Mouse (Mus musculus): ENCODE results near the gene Thap8. TPM values are rescaled to one million over a fixed set of nuclear protein-coding genes. Genes with fewer than 3 reads are reported as not detected.

Gene Thap8
- total RNA-seq, 2 experiments from 2014 or later = 0.33 TPM; not detected in 1

- no peak for DNase-seq (ENCODE audit: low spot score in 2 of 2)
These were observed 36.0 kb downstream of the Thap8 start for GRCm38 (mm10) chr7:30315559-30316529.

- DNase-seq (ENCODE audit: low spot score in 2 of 2) = no peak
These were observed 38.2 kb downstream of the Thap8 start for GRCm38 (mm10) chr7:30318142-30318541.

GRCm38 (mm10) chr7:30320946-30321345, 41.1 kb downstream of the Thap8 start:
- DNase-seq (ENCODE audit: low spot score in 2 of 2) = no peak

GRCm38 (mm10) chr7:30321539-30322284, 41.8 kb downstream of the Thap8 start, which contains the start of gene E130208F15Rik:
E130208F15Rik (plus strand) TSS chr7:30321740.
- DNase-seq (ENCODE audit: low spot score in 2 of 2) = peak; percentile 50 to 76

GRCm38 (mm10) chr7:30322285-30322667, 42.4 kb downstream of the Thap8 start:
- DNase-seq (ENCODE audit: low spot score in 2 of 2) = peak; percentile 94 to 98

GRCm38 (mm10) chr7:30322865-30323264, 43.0 kb downstream of the Thap8 start:
- DNase-seq (ENCODE audit: low spot score in 2 of 2) = no peak

- no peak for DNase-seq (ENCODE audit: low spot score in 2 of 2)
These were observed 43.9 kb downstream of the Thap8 start, which contains the start of gene Sdhaf1 for GRCm38 (mm10) chr7:30323795-30324194. Sdhaf1 (minus strand) TSS chr7:30323895.

- DNase-seq (ENCODE audit: low spot score in 2 of 2) = peak; percentile 64 to 79
These were observed 44.5 kb downstream of the Thap8 start for GRCm38 (mm10) chr7:30324300-30324944.

- DNase-seq (ENCODE audit: low spot score in 2 of 2) = no peak
These were observed 45.5 kb downstream of the Thap8 start for GRCm38 (mm10) chr7:30325364-30325763.

- no peak for DNase-seq (ENCODE audit: low spot score in 2 of 2)
These were observed 46.5 kb downstream of the Thap8 start for GRCm38 (mm10) chr7:30326427-30326826.

- DNase-seq (ENCODE audit: low spot score in 2 of 2) = no peak
These were observed 47.2 kb downstream of the Thap8 start for GRCm38 (mm10) chr7:30327140-30327539.

GRCm38 (mm10) chr7:30328379-30328778, 48.5 kb downstream of the Thap8 start:
- DNase-seq (ENCODE audit: low spot score in 2 of 2) = no peak

- peak; percentile 92 to 97 for DNase-seq (ENCODE audit: low spot score in 2 of 2)
These were observed 52.0 kb downstream of the Thap8 start for GRCm38 (mm10) chr7:30331887-30332286.

- DNase-seq (ENCODE audit: low spot score in 2 of 2) = no peak
These were observed 52.8 kb downstream of the Thap8 start for GRCm38 (mm10) chr7:30332622-30333259.

- peak in 1 of 2 experiments; percentile 73 for DNase-seq (ENCODE audit: low spot score in 2 of 2)
These were observed 53.5 kb downstream of the Thap8 start for GRCm38 (mm10) chr7:30333436-30333835.

- no peak for DNase-seq (ENCODE audit: low spot score in 2 of 2)
These were observed 54.7 kb downstream of the Thap8 start for GRCm38 (mm10) chr7:30334563-30334962.

GRCm38 (mm10) chr7:30335688-30336087, 55.8 kb downstream of the Thap8 start:
- DNase-seq (ENCODE audit: low spot score in 2 of 2) = peak in 1 of 2 experiments; percentile 63

GRCm38 (mm10) chr7:30336384-30336783, 56.5 kb downstream of the Thap8 start:
- peak; percentile 84 to 93 for DNase-seq (ENCODE audit: low spot score in 2 of 2)

GRCm38 (mm10) chr7:30339432-30340109, 59.7 kb downstream of the Thap8 start:
- DNase-seq (ENCODE audit: low spot score in 2 of 2) = peak in 1 of 2 experiments; percentile 59

Measured in layer of hippocampus, adult 18-20 months (tissue).